Mouse (Mus musculus) ES-E14 (cell line): ENCODE results near the gene Kat2a. TPM values are rescaled to one million over a fixed set of nuclear protein-coding genes. Genes with fewer than 3 reads are reported as not detected.

Experiments used
- DNase-seq: peaks from one replicate; pipeline ENCODE4 v3.0.0-alpha.2; 2013; ENCODE audit warnings: low read depth, low spot score
- H3K27ac ChIP-seq: 2 replicates; pipeline ENCODE4 v1.5.1; 2012; ENCODE audit warnings: low read depth, mild to moderate bottlenecking, low read length, moderate library complexity, mixed read lengths; ENCODE audit not compliant: poor library complexity, insufficient read depth, severe bottlenecking
- H3K36me3 ChIP-seq: 2 replicates; pipeline ENCODE4 v1.6.1; 2012; ENCODE audit warnings: mild to moderate bottlenecking, low read length, moderate library complexity, mixed read lengths; ENCODE audit not compliant: control insufficient read depth, poor library complexity, insufficient read depth, severe bottlenecking
- H3K4me1 ChIP-seq, 2 experiments: fragments of 150-350 bp in 1 of 2; sonication (generic) in 1 of 2; 2 replicates each; pipeline ENCODE4 v1.6.1; 2012; ENCODE audit warnings: low read length in 2 of 2, mild to moderate bottlenecking in 1 of 2, mixed read lengths in 1 of 2; ENCODE audit not compliant: control insufficient read depth in 2 of 2, insufficient read depth in 2 of 2, poor library complexity in 1 of 2
- H3K4me3 ChIP-seq, 2 experiments: fragments of 150-350 bp in 1 of 2; sonication (generic) in 1 of 2; 2 replicates each; pipeline ENCODE4 v1.5.1; 2012; ENCODE audit warnings: low read length in 2 of 2, low read depth in 1 of 2, mild to moderate bottlenecking in 1 of 2, mixed read lengths in 1 of 2; ENCODE audit not compliant: insufficient read depth in 1 of 2, poor library complexity in 1 of 2, severe bottlenecking in 1 of 2
- H3K9ac ChIP-seq: 2 replicates; pipeline ENCODE4 v1.6.1; 2012; ENCODE audit warnings: low read depth, mild to moderate bottlenecking, low read length, mixed read lengths; ENCODE audit not compliant: poor library complexity, insufficient read depth, severe bottlenecking
- H3K9me3 ChIP-seq: fragments of 150-350 bp; sonication (generic); 2 replicates; pipeline ENCODE4 v1.6.1; 2012; ENCODE audit warnings: low read depth, mild to moderate bottlenecking, low read length; ENCODE audit not compliant: control insufficient read depth, insufficient read depth
- CHD2 ChIP-seq: IDR thresholded peaks from 2 replicates; pipeline ENCODE4 v1.6.1; 2014; ENCODE audit warnings: mild to moderate bottlenecking, low read depth, low read length, inconsistent platforms
- HCFC1 ChIP-seq: IDR thresholded peaks from 2 replicates; pipeline ENCODE4 v1.6.1; 2012; ENCODE audit warnings: low read length, inconsistent platforms, borderline replicate concordance; ENCODE audit not compliant: insufficient read depth
- MAFK ChIP-seq: IDR thresholded peaks from 2 replicates; pipeline ENCODE4 v1.6.1; 2014; ENCODE audit warnings: mild to moderate bottlenecking, low read depth, low read length, inconsistent platforms; ENCODE audit not compliant: insufficient read depth
- ZC3H11A ChIP-seq: IDR thresholded peaks from 2 replicates; pipeline ENCODE4 v1.6.1; 2012; ENCODE audit warnings: low read depth, mild to moderate bottlenecking, inconsistent platforms, low read length, borderline replicate concordance
- ZNF384 ChIP-seq: IDR thresholded peaks from 2 replicates; pipeline ENCODE4 v1.6.1; 2012; ENCODE audit warnings: low read depth, low read length, inconsistent platforms
- in situ Hi-C, 2 experiments: fragments of 600-800 bp; cut with MboI; formaldehyde crosslinking; loops; one replicate each; pipeline ENCODE4 v1.15.1; 2025; ENCODE audit warnings: low sequenced_read_pairs in 2 of 2, inconsistent platforms in 1 of 2; ENCODE audit not compliant: unreplicated experiment in 2 of 2
- total RNA-seq: library from RNA; depleted of rRNA; stranded (reverse); fragments of 300-350 nt; gene quantifications from 2 replicates; pipeline ENCODE4 v1.2.3, GENCODE M21; 2012

The Kat2a gene
- total RNA-seq, 1 experiment = 44.4 TPM

DNA sequence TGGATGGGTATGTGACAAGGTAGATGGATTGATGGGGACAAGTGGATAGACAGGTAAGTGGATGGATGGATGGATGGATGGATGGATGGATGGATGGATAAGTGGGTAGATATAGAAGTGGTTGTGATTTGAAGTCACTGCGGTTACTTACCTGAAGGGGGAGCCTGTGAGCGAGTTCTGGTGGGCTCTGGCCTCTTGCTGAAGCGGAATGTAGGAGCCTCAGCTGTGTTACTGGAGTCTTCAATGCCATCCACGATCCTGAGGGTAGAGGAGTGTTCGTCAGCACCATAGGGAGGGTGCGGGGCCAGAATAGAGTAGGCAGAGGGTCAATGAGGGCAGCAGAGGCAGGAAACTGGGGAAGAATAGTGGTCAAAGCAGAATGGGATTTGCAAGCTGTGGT lies 32.8 kb upstream of the Kat2a start:
- TF ChIP-seq HCFC1 = no peak
- TF ChIP-seq ZNF384 = no peak
- no peak for TF ChIP-seq ZC3H11A
- no peak for TF ChIP-seq CHD2
- no peak for TF ChIP-seq MAFK
- in situ Hi-C loops = no loop called here
- Histone ChIP-seq H3K4me3 (no peak overlapping the region), H3K27ac (no peak overlapping the region), H3K36me3 (no peaks in the 10 kb centered on the region), H3K9ac (no peak overlapping the region), H3K4me1 (peaks cover 4 to 9% of the 10 kb centered on the region in 2 experiments; a peak in 2 of 4 replicates), H3K9me3 (no peaks in the 10 kb centered on the region)
- DNase-seq = peak; percentile 73

DNA sequence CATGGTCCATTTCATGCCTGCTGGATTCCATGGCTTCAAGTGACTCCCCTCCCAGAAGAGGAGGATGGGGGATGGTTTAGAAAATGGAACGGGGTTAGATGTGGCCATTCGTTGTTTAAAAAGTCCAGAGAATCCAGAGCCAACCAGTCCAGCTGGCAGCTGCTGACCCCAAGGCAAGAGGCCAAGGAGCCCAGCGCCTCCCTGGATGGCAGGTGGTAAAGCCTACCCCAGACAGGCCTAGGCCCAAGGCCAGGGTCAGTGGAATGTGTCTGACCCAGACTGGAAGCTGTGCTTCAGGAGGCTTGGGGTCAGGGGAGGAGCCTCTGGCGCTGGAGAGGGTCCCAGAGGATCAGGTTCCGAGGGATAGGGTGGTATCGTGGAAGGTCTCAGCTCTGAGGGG lies 29.1 kb upstream of the Kat2a start:
- TF ChIP-seq CHD2 = no peak
- no peak for TF ChIP-seq ZC3H11A
- no peak for TF ChIP-seq MAFK
- TF ChIP-seq ZNF384 = no peak
- no peak for TF ChIP-seq HCFC1
- no peak for DNase-seq
- in situ Hi-C loops = no loop called here
- Histone ChIP-seq H3K4me1 (peaks cover 9 to 15% of the 10 kb centered on the region in 2 experiments; a peak in 3 of 4 replicates), H3K4me3 (no peak overlapping the region), H3K9me3 (no peaks in the 10 kb centered on the region), H3K9ac (no peak overlapping the region), H3K36me3 (no peaks in the 10 kb centered on the region), H3K27ac (no peak overlapping the region)

DNA sequence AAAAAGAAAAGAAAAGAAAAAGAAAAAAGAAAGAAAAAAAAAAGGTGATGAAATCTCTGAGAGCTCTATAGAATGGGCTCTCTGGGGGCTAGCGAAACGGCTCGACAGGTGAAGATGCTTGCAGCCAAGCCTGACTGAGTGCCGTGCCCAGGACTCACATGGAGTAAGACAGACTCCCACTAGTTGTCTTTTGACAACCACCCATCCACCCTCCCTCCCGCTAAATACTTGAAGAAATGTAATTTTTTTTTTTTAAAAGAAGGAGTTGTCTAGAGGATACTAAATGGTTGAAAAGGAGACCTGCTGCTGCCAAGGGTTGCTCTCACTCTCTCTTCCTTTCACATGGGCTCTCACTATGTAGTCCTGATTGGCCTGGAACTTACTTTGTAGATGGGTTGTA lies 26.5 kb upstream of the Kat2a start:
- TF ChIP-seq ZNF384 = no peak
- TF ChIP-seq ZC3H11A = no peak
- no peak for TF ChIP-seq MAFK
- no peak for TF ChIP-seq HCFC1
- TF ChIP-seq CHD2 = no peak
- H3K27ac ChIP-seq = no peak overlapping the region
- no peak for DNase-seq
- in situ Hi-C loops = no loop called here
- H3K4me3 ChIP-seq = peak overlapping the region; percentile 63 to 82; a peak in 3 of 4 replicates
- no peak overlapping the region; the same call in 1 of the 2 replicates for H3K9ac ChIP-seq
- H3K4me1 ChIP-seq = peaks cover 8 to 10% of the 10 kb centered on the region in 2 experiments; a peak in 3 of 4 replicates
- no peaks in the 10 kb centered on the region for H3K9me3 ChIP-seq
- H3K36me3 ChIP-seq = peaks cover 2% of the 10 kb centered on the region; the same call in 1 of the 2 replicates

DNA sequence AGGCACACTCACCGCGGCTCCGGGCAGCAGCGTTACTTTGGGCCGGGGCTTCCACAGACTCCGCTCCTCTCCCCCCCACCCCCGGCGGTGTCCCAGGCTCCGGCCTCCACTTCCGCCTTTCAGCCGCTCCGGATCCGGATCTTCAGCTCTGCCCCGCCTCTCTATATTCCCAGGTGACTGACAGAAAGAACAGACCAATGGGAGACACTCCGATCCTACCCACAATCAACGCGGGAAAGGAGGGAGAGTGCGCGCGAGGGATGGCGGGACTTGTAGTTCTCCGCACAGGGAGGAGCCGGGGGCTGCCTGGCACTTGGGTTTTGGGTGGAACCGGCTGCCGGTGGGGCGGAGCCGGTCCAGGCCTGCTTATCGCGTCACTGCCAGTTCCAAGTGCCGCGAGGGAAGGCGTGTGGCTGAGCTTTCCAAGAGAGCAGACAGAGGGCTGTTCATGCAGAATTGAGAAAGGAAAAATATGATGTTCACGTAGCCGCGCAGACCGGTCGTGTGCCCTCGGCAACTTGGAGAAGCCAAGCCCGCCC lies 25.9 kb upstream of the Kat2a start, which contains the start of gene Rab5c:
Gene Rab5c, minus strand, starts transcription at position 150 of the 539 bp plus-strand sequence.
- H3K9me3 ChIP-seq = no peaks in the 10 kb centered on the region
- H3K4me1 ChIP-seq = peaks cover 8 to 10% of the 10 kb centered on the region in 2 experiments; a peak in 3 of 4 replicates
- TF ChIP-seq ZNF384 (no peak), MAFK (no peak), HCFC1 (peak; percentile 98), CHD2 (peak; percentile 95), ZC3H11A (no peak)
- peak within 1 kb of the TSS; percentile 93 for H3K9ac ChIP-seq
- DNase-seq = peak; percentile 99
- in situ Hi-C loops = no loop called here
- 0 out of 2 replicates have a peak within 1 kb of the TSS, but pooled peaks have one; percentile 4 for H3K27ac ChIP-seq
- H3K36me3 ChIP-seq = peaks cover 2% of the 10 kb centered on the region; the same call in 1 of the 2 replicates
- peak within 1 kb of the TSS; percentile 92 for H3K4me3 ChIP-seq
